ENCODE assay signal across 28 mouse cellular contexts in the genomic region with DNA sequence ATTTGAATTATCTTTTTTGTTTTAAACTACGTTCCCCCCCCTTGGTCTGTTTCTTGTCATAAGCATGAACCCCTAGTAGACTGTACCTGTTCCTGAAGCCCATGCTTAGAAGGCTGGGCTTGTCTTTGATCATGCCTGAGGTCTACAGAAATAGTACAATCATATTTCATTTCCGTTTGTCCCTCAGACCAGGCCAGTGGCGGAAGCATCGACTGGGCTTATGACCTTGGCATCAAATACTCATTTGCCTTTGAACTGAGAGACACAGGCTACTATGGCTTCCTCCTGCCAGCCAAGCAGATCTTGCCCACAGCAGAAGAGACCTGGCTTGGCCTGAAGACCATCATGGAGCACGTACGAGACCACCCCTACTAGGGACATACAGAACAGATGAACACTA. TPM values are rescaled to one million over a fixed set of nuclear protein-coding genes. Genes with fewer than 3 reads are reported as not detected.
DNase-seq lines count a peak whose midpoint lies in the region; ATAC-seq and TF ChIP-seq lines count a peak whose summit lies in the region.
"Had no signal": no experiment of that assay in that cellular context is flagged by ENCODE, and none has a peak within 500 bp of the region (broad histone marks: within the 10 kb centered on the region; RNA-seq: fewer than 3 reads in every experiment).

No protein-coding gene starts in this region.

- peaks cover 8% of the 10 kb centered on the region; the same call in 1 of the 2 replicates for H3K4me1 ChIP-seq in liver, adult 2 months (ENCODE audit: control insufficient read depth, insufficient read depth, low read length)
- no peaks in the 10 kb centered on the region for H3K4me1 ChIP-seq in liver, embryonic 11.5 days (replicated peaks; ENCODE audit: control insufficient read depth, insufficient read depth, low read length)
- H3K4me1 ChIP-seq: embryonic facial prominence, embryonic 13.5 days; embryonic facial prominence, embryonic 15.5 days; forebrain, embryonic 10.5 days; forebrain, embryonic 12.5 days had no signal

- no peak for ATAC-seq in liver, embryonic 11.5 days (replicated peaks; ENCODE audit: low FRiP score)
- ATAC-seq: activated CD4-positive, CD25-positive, alpha-beta regulatory T cell, adult 4 months; CD4-positive, CD25-positive, alpha-beta regulatory T cell, adult 4 months; forebrain, embryonic 14.5 days; forebrain, embryonic 16.5 days; Patski had no signal

- WGBS in liver, adult 2 months = 62% methylated on average over 6 of the region's 6 CpGs
- 89% methylated on average over 6 of the region's 6 CpGs for WGBS in liver, embryonic 11.5 days

- H3K36me3 ChIP-seq in liver, adult 2 months (ENCODE audit: control insufficient read depth, insufficient read depth, low read length) = no peaks in the 10 kb centered on the region
- H3K36me3 ChIP-seq in liver, embryonic 11.5 days (ENCODE audit: control insufficient read depth, insufficient read depth, low read length) = no peaks in the 10 kb centered on the region
- H3K36me3 ChIP-seq: embryonic facial prominence, embryonic 13.5 days; embryonic facial prominence, embryonic 15.5 days; forebrain, embryonic 10.5 days; forebrain, embryonic 12.5 days; G1E had no signal

- peak; percentile 52 for DNase-seq in adrenal gland, adult 2 months
- no peak for DNase-seq in adrenal gland, postnatal 4 days (ENCODE audit: low spot score in 2 of 2)
- peak; percentile 49 for DNase-seq in adrenal gland, postnatal 14 days
- DNase-seq in adrenal gland, adult 18-20 months (ENCODE audit: low spot score in 2 of 2) = no peak
- DNase-seq in liver, adult 2 months (ENCODE audit: extremely low read depth, low read depth, low spot score) = peak; percentile 18
- DNase-seq in liver, embryonic 11.5 days (ENCODE audit: low spot score) = no peak
- no peak for DNase-seq in B cell, adult 2 months
- DNase-seq: cerebellum, adult 11 months; cerebellum, adult 18-20 months; cerebellum, adult 8-10 months; cerebellum, adult 9-11 months; cerebellum, postnatal 14 days; cerebellum, postnatal 36 days; embryo, embryonic 11 days had no signal

- no peaks in the 10 kb centered on the region for H3K27me3 ChIP-seq in liver, adult 2 months (ENCODE audit: control insufficient read depth, insufficient read depth, low read length)
- H3K27me3 ChIP-seq in liver, embryonic 11.5 days (replicated peaks; ENCODE audit: control insufficient read depth, insufficient read depth, low read length) = no peaks in the 10 kb centered on the region
- H3K27me3 ChIP-seq: CH12.LX; embryonic facial prominence, embryonic 13.5 days; embryonic facial prominence, embryonic 15.5 days; forebrain, embryonic 12.5 days had no signal

- H3K9me3 ChIP-seq in liver, embryonic 11.5 days (ENCODE audit: control insufficient read depth, low read length) = no peaks in the 10 kb centered on the region
- H3K9me3 ChIP-seq: embryonic facial prominence, embryonic 13.5 days; embryonic facial prominence, embryonic 15.5 days; forebrain, embryonic 10.5 days; forebrain, embryonic 12.5 days; G1E had no signal

- no peak overlapping the region for H3K4me2 ChIP-seq in liver, embryonic 11.5 days
- H3K4me2 ChIP-seq: embryonic facial prominence, embryonic 13.5 days; embryonic facial prominence, embryonic 15.5 days; forebrain, embryonic 12.5 days had no signal

- TF ChIP-seq POLR2A in liver, adult 2 months (IDR thresholded peaks at IDR 0.05; ENCODE audit: extremely low read depth, insufficient read depth, low read length) = no peak

- H3K79me2 ChIP-seq in liver, adult 2 months (ENCODE audit: control insufficient read depth, insufficient read depth, low read length) = no peaks in the 10 kb centered on the region

- TF ChIP-seq CTCF in liver, adult 2 months (IDR thresholded peaks at IDR 0.05; ENCODE audit: low read depth, low read length) = no peak

- H3K27ac ChIP-seq in liver, adult 2 months (replicated peaks; ENCODE audit: insufficient read depth, low read depth, low read length) = no peak overlapping the region
- no peak overlapping the region for H3K27ac ChIP-seq in liver, embryonic 11.5 days (ENCODE audit: low read depth, low read length)
- H3K27ac ChIP-seq: embryonic facial prominence, embryonic 13.5 days; embryonic facial prominence, embryonic 15.5 days; forebrain, embryonic 10.5 days; forebrain, embryonic 12.5 days had no signal

- no peak overlapping the region for H3K9ac ChIP-seq in liver, adult 2 months (ENCODE audit: low read depth, low read length)
- H3K9ac ChIP-seq in liver, embryonic 11.5 days (ENCODE audit: low read depth, low read length) = no peak overlapping the region
- H3K9ac ChIP-seq: embryonic facial prominence, embryonic 13.5 days; embryonic facial prominence, embryonic 15.5 days; forebrain, embryonic 12.5 days had no signal

- no peak overlapping the region for H3K4me3 ChIP-seq in liver, adult 2 months (ENCODE audit: insufficient read depth, low read depth, low read length)
- H3K4me3 ChIP-seq in liver, embryonic 11.5 days (ENCODE audit: low read depth, low read length) = no peak overlapping the region
- H3K4me3 ChIP-seq: embryonic facial prominence, embryonic 13.5 days; embryonic facial prominence, embryonic 15.5 days; erythroblast, embryonic 14.5 days; forebrain, embryonic 10.5 days; forebrain, embryonic 12.5 days had no signal

RNA-seq across cellular contexts. Expression of gene Cpa4, which starts 4.1 kb away (rescaled TPM):
- total RNA-seq in adrenal gland, adult 2 months (2021) = 1 to 10 TPM; 1.6 to 2.1 TPM
- 0.94 and 1.1 TPM in 2 replicates for polyA plus RNA-seq in adrenal gland, adult 2 months (2012; rRNA removed)
- 1 to 10 TPM; 2.9 to 3.2 TPM for total RNA-seq in adrenal gland, postnatal 4 days (2021)
- total RNA-seq in adrenal gland, postnatal 14 days (2021) = 1.7 and 2.1 TPM in 2 replicates
- total RNA-seq in adrenal gland, adult 18-20 months (2021) = 1 to 10 TPM; 1.4 to 1.7 TPM
- total RNA-seq in liver, adult 2 months (2014; rRNA removed) = not detected in 2 replicates
- polyA plus RNA-seq in liver, adult 2 months (2012; rRNA removed) = not detected in 2 replicates
- 0.44 and 0.45 TPM in 2 replicates for polyA plus RNA-seq in liver, embryonic 11.5 days (2014; fragmentation: Nextera tagmentation; extraction: Ambion mirVana)
- total RNA-seq: CH12.LX; common myeloid progenitor, adult 5-6 weeks had no signal
- polyA plus RNA-seq: CD4-positive, CD25-positive, alpha-beta regulatory T cell, adult 4 months; erythroblast, embryonic 14.5 days; G1E; Patski had no signal

RNA-seq across cellular contexts. Expression of gene Cpa2, which starts 22.7 kb away (rescaled TPM):
- total RNA-seq in adrenal gland, adult 2 months (2021) = under 1 TPM; 0.69 to 0.98 TPM
- polyA plus RNA-seq in adrenal gland, adult 2 months (2012; rRNA removed) = 0.10 TPM in 1 of 2 replicates, not detected in the other
- total RNA-seq in adrenal gland, postnatal 4 days (2021) = 100 to 1,000 TPM in 1 of 2 experiments, 1 to 10 TPM in 1; 2.1 to 257 TPM
- total RNA-seq in adrenal gland, postnatal 14 days (2021) = 0.56 and 0.90 TPM in 2 replicates
- total RNA-seq in adrenal gland, adult 18-20 months (2021) = under 1 TPM; 0.43 to 0.74 TPM
- total RNA-seq in liver, adult 2 months (2014; rRNA removed) = 6.5 and 32.6 TPM in 2 replicates
- 0.12 TPM in 1 of 2 replicates, not detected in the other for polyA plus RNA-seq in liver, adult 2 months (2012; rRNA removed)
- 1.7 and 1.9 TPM in 2 replicates for polyA plus RNA-seq in liver, embryonic 11.5 days (2014; fragmentation: Nextera tagmentation; extraction: Ambion mirVana)
- total RNA-seq: CH12.LX; common myeloid progenitor, adult 5-6 weeks; G1E had no signal
- polyA plus RNA-seq: erythroblast, embryonic 14.5 days; G1E; Patski had no signal

RNA-seq across cellular contexts. Expression of gene Cpa5, which starts 46.8 kb away (rescaled TPM):
- not detected for total RNA-seq in adrenal gland, adult 2 months (2021)
- not detected in 2 replicates for polyA plus RNA-seq in adrenal gland, adult 2 months (2012; rRNA removed)
- total RNA-seq in adrenal gland, postnatal 4 days (2021) = not detected
- not detected in 2 replicates for total RNA-seq in adrenal gland, postnatal 14 days (2021)
- total RNA-seq in adrenal gland, adult 18-20 months (2021) = not detected
- not detected in 2 replicates for total RNA-seq in liver, adult 2 months (2014; rRNA removed)
- polyA plus RNA-seq in liver, adult 2 months (2012; rRNA removed) = not detected in 2 replicates
- polyA plus RNA-seq in liver, embryonic 11.5 days (2014; fragmentation: Nextera tagmentation; extraction: Ambion mirVana) = 0.14 TPM in 1 of 2 replicates, not detected in the other
- total RNA-seq: CH12.LX; common myeloid progenitor, adult 5-6 weeks; G1E had no signal
- polyA plus RNA-seq: activated CD4-positive, CD25-positive, alpha-beta regulatory T cell, adult 4 months; CD4-positive, CD25-positive, alpha-beta regulatory T cell, adult 4 months; erythroblast, embryonic 14.5 days; forebrain, embryonic 16.5 days; frontal cortex, adult 2 months; G1E had no signal

RNA-seq across cellular contexts. Expression of gene Ssmem1, which starts 54.4 kb away (rescaled TPM):
- total RNA-seq in adrenal gland, adult 2 months (2021) = under 1 TPM in 1 of 2 experiments, not detected in 1; 0.28 TPM
- not detected in 2 replicates for polyA plus RNA-seq in adrenal gland, adult 2 months (2012; rRNA removed)
- total RNA-seq in adrenal gland, postnatal 4 days (2021) = under 1 TPM; 0.45 to 0.59 TPM
- total RNA-seq in adrenal gland, postnatal 14 days (2021) = 0.33 TPM in 1 of 2 replicates, not detected in the other
- total RNA-seq in adrenal gland, adult 18-20 months (2021) = under 1 TPM in 1 of 2 experiments, not detected in 1; 0.22 TPM
- 0.20 TPM in 1 of 2 replicates, not detected in the other for total RNA-seq in liver, adult 2 months (2014; rRNA removed)
- not detected in 2 replicates for polyA plus RNA-seq in liver, adult 2 months (2012; rRNA removed)
- polyA plus RNA-seq in liver, embryonic 11.5 days (2014; fragmentation: Nextera tagmentation; extraction: Ambion mirVana) = 0.18 TPM in 1 of 2 replicates, not detected in the other
- total RNA-seq: common myeloid progenitor, adult 5-6 weeks had no signal
- polyA plus RNA-seq: activated CD4-positive, CD25-positive, alpha-beta regulatory T cell, adult 4 months; CD4-positive, CD25-positive, alpha-beta regulatory T cell, adult 4 months; embryonic facial prominence, embryonic 13.5 days; erythroblast, embryonic 14.5 days; forebrain, embryonic 16.5 days; frontal cortex, adult 2 months; G1E had no signal

RNA-seq across cellular contexts. Expression of gene Tmem209, which starts 54.5 kb away (rescaled TPM):
- 10 to 100 TPM; 24.2 to 28.0 TPM for total RNA-seq in adrenal gland, adult 2 months (2021)
- polyA plus RNA-seq in adrenal gland, adult 2 months (2012; rRNA removed) = 32.8 and 43.3 TPM in 2 replicates
- total RNA-seq in adrenal gland, postnatal 4 days (2021) = 10 to 100 TPM; 36.1 to 36.9 TPM
- total RNA-seq in adrenal gland, postnatal 14 days (2021) = 24.1 and 24.7 TPM in 2 replicates
- 10 to 100 TPM; 15.3 to 19.5 TPM for total RNA-seq in adrenal gland, adult 18-20 months (2021)
- total RNA-seq in liver, adult 2 months (2014; rRNA removed) = 9.2 and 12.0 TPM in 2 replicates
- 18.4 and 23.5 TPM in 2 replicates for polyA plus RNA-seq in liver, adult 2 months (2012; rRNA removed)
- polyA plus RNA-seq in liver, embryonic 11.5 days (2014; fragmentation: Nextera tagmentation; extraction: Ambion mirVana) = 44.2 and 49.2 TPM in 2 replicates

Comparison
In these comparisons a context has a peak if more than half of its experiments do, and no peak if none do; other contexts are left out.
1. DNase-seq: peak in adrenal gland, adult 2 months (single experiment), adrenal gland, postnatal 14 days (single experiment) and liver, adult 2 months (single experiment); none in adrenal gland, postnatal 4 days (0 of 2), adrenal gland, adult 18-20 months (0 of 2), liver, embryonic 11.5 days (single experiment) and B cell, adult 2 months (0 of 2).